Mouse (Mus musculus): Measurements from ENCODE around the gene Ints7. TPM values are rescaled to one million over a fixed set of nuclear protein-coding genes. Genes with fewer than 3 reads are reported as not detected.

Ints7 gene
- polyA plus RNA-seq, 1 experiment: 17.5 TPM

DNA sequence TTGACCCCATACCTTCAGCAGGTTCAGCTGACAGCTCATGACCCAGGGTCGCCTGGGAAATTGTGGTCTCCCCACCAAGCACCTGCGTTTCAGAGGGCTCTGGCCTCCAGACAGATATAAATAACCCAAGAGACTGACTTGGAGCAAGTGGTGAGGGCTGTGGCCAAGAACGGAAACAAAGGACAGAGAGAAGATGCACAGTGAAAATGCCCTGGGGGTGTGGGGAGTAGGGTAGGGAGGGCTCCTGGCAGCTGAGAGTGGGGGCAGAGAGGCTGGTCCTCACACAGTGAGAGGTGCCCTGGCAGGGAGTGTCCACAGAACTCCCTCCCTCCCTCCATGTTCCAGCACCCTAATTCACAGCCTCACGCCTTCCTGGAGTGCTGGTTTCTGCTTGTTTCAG, 50.2 kb downstream of the Ints7 start:
- no peaks in the 10 kb centered on the region for H3K79me2 ChIP-seq (ENCODE audit: control insufficient read depth, insufficient read depth)
- no peak overlapping the region for H3K4me3 ChIP-seq
- H3K36me3 ChIP-seq (ENCODE audit: control insufficient read depth, insufficient read depth): peaks cover 11% of the 10 kb centered on the region
- H3K27me3 ChIP-seq (ENCODE audit: control insufficient read depth, insufficient read depth, insufficient read length): no peaks in the 10 kb centered on the region
- TF ChIP-seq POLR2AphosphoS2 (IDR thresholded peaks at IDR 0.05; ENCODE audit: insufficient read length, low read depth) (no peak), E2F4 (IDR thresholded peaks at IDR 0.05; ENCODE audit: insufficient read depth) (no peak), CEBPB (IDR thresholded peaks at IDR 0.05; ENCODE audit: insufficient read depth, poor library complexity, severe bottlenecking) (no peak), REST (IDR thresholded peaks at IDR 0.05; ENCODE audit: insufficient read depth, insufficient read length) (no peak), MYOD1 (IDR thresholded peaks at IDR 0.05; ENCODE audit: control insufficient read depth in 1 of 3, insufficient read length in 2 of 3, low read depth in 2 of 3) (peak in 1 of 3 experiments; percentile 75), MYOG (IDR thresholded peaks at IDR 0.05; ENCODE audit: control insufficient read depth in 1 of 3, insufficient read depth in 1 of 3, insufficient read length in 2 of 3, low read depth in 2 of 3) (peak in 2 of 3 experiments; percentile 54 to 71)
- H3K4me2 ChIP-seq (ENCODE audit: low read depth): peak overlapping the region; percentile 33
- no peak overlapping the region for H3ac ChIP-seq (ENCODE audit: control insufficient read depth, insufficient read length)

DNA sequence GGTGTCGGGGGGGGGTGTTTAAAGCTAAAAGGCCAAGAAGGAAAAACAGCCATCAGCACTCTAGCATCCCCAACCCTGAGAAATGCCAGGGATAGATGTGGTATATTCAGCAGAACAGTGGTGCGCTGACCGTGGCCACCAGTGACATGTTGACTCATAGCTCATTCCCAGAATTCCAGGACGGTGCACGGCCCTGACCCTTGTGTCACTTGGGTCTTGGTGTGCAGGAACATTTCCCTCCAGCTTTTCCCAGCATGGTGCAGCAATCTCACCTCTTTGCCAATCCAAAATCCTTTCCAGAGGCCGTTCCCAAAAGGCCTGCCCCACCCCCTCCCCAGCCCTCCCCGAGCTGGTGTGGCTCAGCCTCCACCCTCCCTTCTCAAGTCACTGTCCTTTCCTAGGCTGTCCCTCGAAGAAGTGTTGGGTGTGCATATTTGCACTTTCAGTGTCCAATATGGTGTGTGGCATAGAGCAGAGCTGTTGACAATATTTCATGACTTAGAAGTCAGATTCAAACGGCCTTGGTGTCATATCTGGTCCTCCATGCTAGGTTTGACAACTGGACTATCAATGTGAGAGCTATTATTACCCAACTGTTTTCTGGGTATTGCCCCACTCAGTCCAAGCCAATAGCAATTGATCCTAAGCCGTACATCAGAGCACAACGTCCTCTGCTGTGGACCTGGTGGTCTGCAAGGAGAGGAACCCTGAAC, 53.2 kb downstream of the Ints7 start:
- Histone ChIP-seq H3K4me2 (ENCODE audit: low read depth) (peak overlapping the region; percentile 4), H3K4me3 (no peak overlapping the region)
- TF ChIP-seq MYOG (IDR thresholded peaks at IDR 0.05; ENCODE audit: control insufficient read depth in 1 of 3, insufficient read depth in 1 of 3, insufficient read length in 2 of 3, low read depth in 2 of 3) (peak in 1 of 3 experiments; percentile 62), SRF (IDR thresholded peaks at IDR 0.05; ENCODE audit: control insufficient read depth, insufficient read length, low read depth) (no peak), MYOD1 (IDR thresholded peaks at IDR 0.05; ENCODE audit: control insufficient read depth in 1 of 3, insufficient read length in 2 of 3, low read depth in 2 of 3) (peak in 1 of 3 experiments; percentile 54)

DNA sequence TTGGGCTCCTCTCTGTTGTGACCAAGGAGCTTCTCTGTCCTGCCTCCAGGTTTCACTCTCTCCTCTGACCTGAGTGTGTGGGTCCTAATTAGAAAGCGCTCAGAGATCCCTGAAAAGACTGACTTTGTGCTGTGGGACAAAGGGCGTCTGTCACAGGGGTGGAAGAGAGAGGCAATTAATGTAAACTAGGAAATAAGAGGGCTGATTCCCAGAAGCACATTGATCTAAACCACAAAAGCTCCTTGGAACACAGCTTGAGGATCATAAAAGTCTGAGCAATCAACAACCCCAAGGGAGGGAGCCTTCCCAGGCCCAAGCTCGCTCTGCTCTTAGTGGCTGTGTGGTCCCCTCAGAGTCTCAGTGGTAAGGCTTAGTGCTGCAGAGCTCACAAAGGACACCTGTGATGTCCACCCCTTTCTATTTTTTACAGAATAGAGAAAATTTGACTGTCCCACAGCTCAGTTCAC, 53.8 kb downstream of the Ints7 start:
- Histone ChIP-seq H3K36me3 (ENCODE audit: control insufficient read depth, insufficient read depth) (no peaks in the 10 kb centered on the region), H3ac (ENCODE audit: control insufficient read depth, insufficient read length) (no peak overlapping the region), H3K4me3 (no peak overlapping the region), H3K79me2 (ENCODE audit: control insufficient read depth, insufficient read depth) (no peaks in the 10 kb centered on the region), H3K4me2 (ENCODE audit: low read depth) (no peak overlapping the region), H3K27me3 (ENCODE audit: control insufficient read depth, insufficient read depth, insufficient read length) (no peaks in the 10 kb centered on the region)
- no peak for TF ChIP-seq MYOD1 (IDR thresholded peaks at IDR 0.05; ENCODE audit: control insufficient read depth in 1 of 3, insufficient read length in 2 of 3, low read depth in 2 of 3)

More for the DNA sequence above, 53.2 kb downstream of the Ints7 start:
- no peaks in the 10 kb centered on the region for H3K27me3 ChIP-seq (ENCODE audit: control insufficient read depth, insufficient read depth, insufficient read length)
- no peak overlapping the region for H3ac ChIP-seq (ENCODE audit: control insufficient read depth, insufficient read length)
- no peaks in the 10 kb centered on the region for H3K79me2 ChIP-seq (ENCODE audit: control insufficient read depth, insufficient read depth)
- H3K36me3 ChIP-seq (ENCODE audit: control insufficient read depth, insufficient read depth): no peaks in the 10 kb centered on the region

GRCm38 (mm10) chr1:191632511-191633095, 57.2 kb downstream of the Ints7 start:
- Histone ChIP-seq H3K4me2 (ENCODE audit: low read depth) (no peak overlapping the region), H3K4me3 (no peak overlapping the region), H3K79me2 (ENCODE audit: control insufficient read depth, insufficient read depth) (no peaks in the 10 kb centered on the region), H3K27me3 (ENCODE audit: control insufficient read depth, insufficient read depth, insufficient read length) (no peaks in the 10 kb centered on the region), H3ac (ENCODE audit: control insufficient read depth, insufficient read length) (no peak overlapping the region), H3K36me3 (ENCODE audit: control insufficient read depth, insufficient read depth) (no peaks in the 10 kb centered on the region)
- TF ChIP-seq E2F4 (IDR thresholded peaks at IDR 0.05; ENCODE audit: insufficient read depth) (no peak), TCF12 (IDR thresholded peaks at IDR 0.05; ENCODE audit: insufficient read depth, poor library complexity, severe bottlenecking) (no peak), USF1 (IDR thresholded peaks at IDR 0.05; ENCODE audit: low read depth) (no peak), SRF (IDR thresholded peaks at IDR 0.05; ENCODE audit: control insufficient read depth, insufficient read length, low read depth) (no peak), REST (IDR thresholded peaks at IDR 0.05; ENCODE audit: insufficient read depth, insufficient read length) (no peak), MYOG (IDR thresholded peaks at IDR 0.05; ENCODE audit: control insufficient read depth in 1 of 3, insufficient read depth in 1 of 3, insufficient read length in 2 of 3, low read depth in 2 of 3) (peak in 1 of 3 experiments; percentile 9), CEBPB (IDR thresholded peaks at IDR 0.05; ENCODE audit: insufficient read depth, poor library complexity, severe bottlenecking) (no peak), MYOD1 (IDR thresholded peaks at IDR 0.05; ENCODE audit: control insufficient read depth in 1 of 3, insufficient read length in 2 of 3, low read depth in 2 of 3) (peak in 1 of 3 experiments; percentile 51), POLR2AphosphoS2 (IDR thresholded peaks at IDR 0.05; ENCODE audit: insufficient read length, low read depth) (no peak)

DNA sequence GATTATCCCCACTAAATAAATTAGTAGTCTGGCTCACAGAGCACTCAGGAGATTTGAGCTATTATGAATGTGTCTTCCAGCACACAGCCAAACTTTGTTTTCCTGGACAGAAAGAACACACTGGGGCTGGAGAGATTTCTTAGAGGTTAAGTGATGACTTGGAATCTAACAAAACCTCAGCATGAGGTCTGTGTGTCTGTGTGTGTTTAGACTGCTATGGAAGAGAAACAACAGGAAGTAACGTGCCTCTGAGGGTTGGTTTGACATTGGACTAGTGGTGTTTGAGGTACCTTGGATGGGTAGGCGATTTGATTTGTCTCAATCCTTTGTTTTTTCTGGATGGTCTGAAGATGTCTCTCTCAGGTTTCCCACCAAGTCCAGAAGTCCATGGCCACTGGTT, 58.7 kb downstream of the Ints7 start:
- no peak overlapping the region for H3ac ChIP-seq (ENCODE audit: control insufficient read depth, insufficient read length)
- no peaks in the 10 kb centered on the region for H3K79me2 ChIP-seq (ENCODE audit: control insufficient read depth, insufficient read depth)
- TF ChIP-seq SRF (IDR thresholded peaks at IDR 0.05; ENCODE audit: control insufficient read depth, insufficient read length, low read depth): no peak
- TF ChIP-seq MAX (IDR thresholded peaks at IDR 0.05; ENCODE audit: low read depth): no peak
- no peak for TF ChIP-seq USF1 (IDR thresholded peaks at IDR 0.05; ENCODE audit: low read depth)
- no peak for TF ChIP-seq CEBPB (IDR thresholded peaks at IDR 0.05; ENCODE audit: insufficient read depth, poor library complexity, severe bottlenecking)
- TF ChIP-seq POLR2A (IDR thresholded peaks at IDR 0.05; ENCODE audit: insufficient read length, low read depth): no peak
- no peak for TF ChIP-seq MYOD1 (IDR thresholded peaks at IDR 0.05; ENCODE audit: control insufficient read depth in 1 of 3, insufficient read length in 2 of 3, low read depth in 2 of 3)
- no peak for TF ChIP-seq REST (IDR thresholded peaks at IDR 0.05; ENCODE audit: insufficient read depth, insufficient read length)
- no peak for TF ChIP-seq TCF12 (IDR thresholded peaks at IDR 0.05; ENCODE audit: insufficient read depth, poor library complexity, severe bottlenecking)
- no peak for TF ChIP-seq POLR2AphosphoS2 (IDR thresholded peaks at IDR 0.05; ENCODE audit: insufficient read length, low read depth)
- H3K4me3 ChIP-seq: no peak overlapping the region
- H3K27me3 ChIP-seq (ENCODE audit: control insufficient read depth, insufficient read depth, insufficient read length): no peaks in the 10 kb centered on the region
- H3K4me2 ChIP-seq (ENCODE audit: low read depth): no peak overlapping the region
- no peaks in the 10 kb centered on the region for H3K36me3 ChIP-seq (ENCODE audit: control insufficient read depth, insufficient read depth)

Measured in myocyte (in vitro differentiated cells).